Mouse (Mus musculus) embryonic facial prominence, embryonic 11.5 days (tissue): ENCODE data around the gene BC028528. TPM values are rescaled to one million over a fixed set of nuclear protein-coding genes. Genes with fewer than 3 reads are reported as not detected.
"Not testable (repeated sequence)": the region's sequence is repeated elsewhere in the genome, so short reads cannot be mapped to it uniquely, and the experiment has no call there.

Source experiments
- ATAC-seq: fragments of 200-750 bp; cut with Nextera tagmentation; replicated peaks from 2 replicates; pipeline ENCODE4 v1.8.0; 2017; ENCODE audit warnings: low read depth; ENCODE audit not compliant: insufficient number of reproducible peaks, low FRiP score, low TSS enrichment
- DNase-seq: peaks from one replicate; pipeline ENCODE4 v3.0.0-alpha.2; 2015; ENCODE audit warnings: low spot score
- H3K27ac ChIP-seq: fragments of 300-500 bp; sonication (generic); replicated peaks from 2 replicates; pipeline ENCODE4 v1.5.1; 2014; ENCODE audit warnings: mild to moderate bottlenecking, low read depth, low read length, control low read depth
- H3K27me3 ChIP-seq: fragments of 300-500 bp; sonication (generic); 2 replicates; pipeline ENCODE4 v1.6.1; 2014; ENCODE audit warnings: mild to moderate bottlenecking, low read length, moderate library complexity, mixed read lengths; ENCODE audit not compliant: control insufficient read depth, insufficient read depth
- H3K36me3 ChIP-seq: fragments of 300-500 bp; sonication (generic); replicated peaks from 2 replicates; pipeline ENCODE4 v1.6.1; 2014; ENCODE audit warnings: low read depth, mild to moderate bottlenecking, low read length, moderate library complexity, mixed read lengths; ENCODE audit not compliant: control insufficient read depth, insufficient read depth
- H3K4me1 ChIP-seq: fragments of 300-500 bp; sonication (generic); 2 replicates; pipeline ENCODE4 v1.6.1; 2014; ENCODE audit warnings: low read length, mixed read lengths; ENCODE audit not compliant: control insufficient read depth, insufficient read depth
- H3K4me2 ChIP-seq: fragments of 300-500 bp; sonication (generic); 2 replicates; pipeline ENCODE4 v1.6.1; 2014; ENCODE audit warnings: low read depth, mild to moderate bottlenecking, control low read depth, low read length, moderate library complexity
- H3K4me3 ChIP-seq: fragments of 300-500 bp; sonication (generic); 2 replicates; pipeline ENCODE4 v1.5.1; 2014; ENCODE audit warnings: low read depth, low read length, control low read depth
- H3K9ac ChIP-seq: fragments of 300-500 bp; sonication (generic); replicated peaks from 2 replicates; pipeline ENCODE4 v1.6.1; 2014; ENCODE audit warnings: mild to moderate bottlenecking, control low read depth, low read length
- H3K9me3 ChIP-seq: fragments of 300-500 bp; sonication (generic); replicated peaks from 2 replicates; pipeline ENCODE4 v1.6.1; 2016; ENCODE audit warnings: mild to moderate bottlenecking, low read length, inconsistent platforms, mixed read lengths; ENCODE audit not compliant: control insufficient read depth
- WGBS: fragments of 180-500 bp; shearing (Covaris S2); extraction: QIAGEN DNeasy Blood & Tissue Kit; methylation state at CpG from one replicate; pipeline ENCODE4 v1.1.7; 2014; 5-methylcytosine and 5-hydroxymethylcytosine counted together
- polyA plus RNA-seq: library from polyadenylated mRNA; unstranded; fragments of >200 nt; fragmentation: Nextera tagmentation; extraction: Ambion mirVana; gene quantifications from 2 replicates; pipeline ENCODE4 v1.2.1, GENCODE M21; 2014

The BC028528 gene
- polyA plus RNA-seq, 1 experiment from 2014 or later: 10.2 TPM

- Histone ChIP-seq H3K4me2 (no peak overlapping the region), H3K36me3 (0 out of 2 replicates have a peak, but pooled peaks cover 2% of the 10 kb centered on the region), H3K27ac (no peak overlapping the region), H3K4me1 (no peaks in the 10 kb centered on the region), H3K4me3 (no peak overlapping the region), H3K27me3 (no peaks in the 10 kb centered on the region), H3K9me3 (no peaks in the 10 kb centered on the region), H3K9ac (no peak overlapping the region)
- no peak for ATAC-seq
- DNase-seq: no peak
- 94% methylated on average over 5 of the region's 5 CpGs for WGBS
These were observed 26.8 kb downstream of the BC028528 start for GRCm38 (mm10) chr3:95865050-95865449.

GRCm38 (mm10) chr3:95863578-95863977, 28.2 kb downstream of the BC028528 start:
- Histone ChIP-seq H3K4me1 (no peaks in the 10 kb centered on the region), H3K9me3 (no peaks in the 10 kb centered on the region), H3K36me3 (0 out of 2 replicates have a peak, but pooled peaks cover 2% of the 10 kb centered on the region), H3K27me3 (no peaks in the 10 kb centered on the region), H3K4me2 (no peak overlapping the region), H3K9ac (no peak overlapping the region), H3K4me3 (no peak overlapping the region), H3K27ac (no peak overlapping the region)
- ATAC-seq: no peak
- 78% methylated on average over 7 of the region's 7 CpGs for WGBS
- no peak for DNase-seq

- no peaks in the 10 kb centered on the region for H3K27me3 ChIP-seq
- no peaks in the 10 kb centered on the region for H3K9me3 ChIP-seq
- H3K4me1 ChIP-seq: no peaks in the 10 kb centered on the region
- no peak overlapping the region for H3K27ac ChIP-seq
- H3K36me3 ChIP-seq: 0 out of 2 replicates have a peak, but pooled peaks cover 2% of the 10 kb centered on the region
- 0 out of 2 replicates have a peak, but pooled peaks have one; percentile 66 for ATAC-seq
- H3K4me2 ChIP-seq: no peak overlapping the region
- H3K4me3 ChIP-seq: no peak overlapping the region
- peak; percentile 87 for DNase-seq
- WGBS: 50% methylated on average over 2 of the region's 2 CpGs
- H3K9ac ChIP-seq: no peak overlapping the region
These were observed 30.0 kb downstream of the BC028528 start for GRCm38 (mm10) chr3:95861796-95862195.

GRCm38 (mm10) chr3:95861216-95861615, 30.6 kb downstream of the BC028528 start:
- H3K9me3 ChIP-seq: no peaks in the 10 kb centered on the region
- H3K4me2 ChIP-seq: no peak overlapping the region
- H3K9ac ChIP-seq: no peak overlapping the region
- 74% methylated on average over 10 of the region's 10 CpGs for WGBS
- no peak overlapping the region for H3K27ac ChIP-seq
- H3K36me3 ChIP-seq: 0 out of 2 replicates have a peak, but pooled peaks cover 2% of the 10 kb centered on the region
- no peak for ATAC-seq
- H3K27me3 ChIP-seq: no peaks in the 10 kb centered on the region
- H3K4me3 ChIP-seq: no peak overlapping the region
- DNase-seq: no peak
- no peaks in the 10 kb centered on the region for H3K4me1 ChIP-seq

GRCm38 (mm10) chr3:95860323-95860722, 31.5 kb downstream of the BC028528 start:
- 93% methylated on average over 3 of the region's 3 CpGs for WGBS
- Histone ChIP-seq H3K9ac (no peak overlapping the region), H3K4me1 (no peaks in the 10 kb centered on the region), H3K9me3 (no peaks in the 10 kb centered on the region), H3K36me3 (0 out of 2 replicates have a peak, but pooled peaks cover 2% of the 10 kb centered on the region), H3K4me3 (no peak overlapping the region), H3K27me3 (no peaks in the 10 kb centered on the region), H3K4me2 (no peak overlapping the region), H3K27ac (no peak overlapping the region)
- ATAC-seq (no peak), DNase-seq (no peak)

- WGBS: 78% methylated on average over 3 of the region's 3 CpGs
- not testable (repeated sequence) for H3K4me3 ChIP-seq, H3K27ac ChIP-seq, H3K9ac ChIP-seq, H3K4me1 ChIP-seq, H3K27me3 ChIP-seq, DNase-seq, H3K4me2 ChIP-seq, H3K9me3 ChIP-seq, H3K36me3 ChIP-seq, ATAC-seq
These were observed 33.5 kb downstream of the BC028528 start for GRCm38 (mm10) chr3:95858278-95858677.

- ATAC-seq, H3K27me3 ChIP-seq, H3K36me3 ChIP-seq, H3K9me3 ChIP-seq, H3K4me2 ChIP-seq, H3K9ac ChIP-seq, DNase-seq, H3K4me1 ChIP-seq, H3K27ac ChIP-seq, H3K4me3 ChIP-seq: not testable (repeated sequence)
- 82% methylated on average over 1 of the region's 1 CpGs for WGBS
These were observed 34.8 kb downstream of the BC028528 start for GRCm38 (mm10) chr3:95857050-95857449.

- Histone ChIP-seq H3K4me1 (no peaks in the 10 kb centered on the region), H3K4me2 (peak overlapping the region; percentile 52), H3K27ac (peak overlapping the region; percentile 67), H3K4me3 (peak overlapping the region; percentile 91), H3K9me3 (no peaks in the 10 kb centered on the region), H3K27me3 (no peaks in the 10 kb centered on the region), H3K36me3 (peaks cover 10% of the 10 kb centered on the region), H3K9ac (peak overlapping the region; percentile 82)
- peak; percentile 43 for DNase-seq
- no peak for ATAC-seq
- WGBS: 22% methylated on average over 7 of the region's 7 CpGs
These were observed 35.7 kb downstream of the BC028528 start for GRCm38 (mm10) chr3:95856115-95856514.
